Mouse (Mus musculus): ENCODE data around the gene Fam241b. TPM values are rescaled to one million over a fixed set of nuclear protein-coding genes. Genes with fewer than 3 reads are reported as not detected.

The Fam241b gene
- polyA plus RNA-seq, 1 experiment from 2014 or later, result 8.0 TPM

DNA sequence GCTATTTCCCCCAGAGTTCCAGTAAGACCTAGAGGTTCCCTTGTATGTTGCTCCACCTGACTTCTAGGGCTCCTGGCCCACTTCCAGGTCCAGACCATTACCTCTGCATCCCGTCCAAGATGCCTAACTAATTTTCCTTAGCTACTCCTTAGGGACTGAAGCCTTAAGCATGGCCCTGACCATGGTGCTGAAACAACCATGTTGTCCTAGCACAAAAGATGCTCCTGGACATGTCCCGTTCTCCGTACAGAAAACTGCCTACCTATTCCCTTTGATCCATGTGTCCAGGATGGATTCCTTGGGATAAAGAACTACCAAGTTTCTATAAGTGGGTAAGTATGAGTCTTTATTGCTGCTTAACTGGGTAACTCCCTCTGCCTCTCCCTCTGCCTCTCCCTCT lies 5.7 kb downstream of the Fam241b start:
- Histone ChIP-seq H3K4me1 (replicated peaks; ENCODE audit: control insufficient read depth, insufficient read depth, low read length) (0 out of 2 replicates have a peak, but pooled peaks cover 2% of the 10 kb centered on the region), H3K27ac (ENCODE audit: low read depth, low read length) (no peak overlapping the region), H3K9me3 (ENCODE audit: control insufficient read depth, low read length) (no peaks in the 10 kb centered on the region), H3K9ac (ENCODE audit: low read length) (no peak overlapping the region), H3K4me2 (ENCODE audit: low read depth, low read length, severe bottlenecking) (no peak overlapping the region), H3K27me3 (ENCODE audit: control insufficient read depth, insufficient read depth, low read length) (peaks cover 38% of the 10 kb centered on the region), H3K4me3 (ENCODE audit: low read depth, low read length) (no peak overlapping the region), H3K36me3 (ENCODE audit: control insufficient read depth, insufficient read depth, low read length) (no peaks in the 10 kb centered on the region)
- WGBS, result 27% methylated on average over 3 of the region's 3 CpGs
- DNase-seq (ENCODE audit: low spot score) (no peak), ATAC-seq (replicated peaks; ENCODE audit: low FRiP score) (no peak)

DNA sequence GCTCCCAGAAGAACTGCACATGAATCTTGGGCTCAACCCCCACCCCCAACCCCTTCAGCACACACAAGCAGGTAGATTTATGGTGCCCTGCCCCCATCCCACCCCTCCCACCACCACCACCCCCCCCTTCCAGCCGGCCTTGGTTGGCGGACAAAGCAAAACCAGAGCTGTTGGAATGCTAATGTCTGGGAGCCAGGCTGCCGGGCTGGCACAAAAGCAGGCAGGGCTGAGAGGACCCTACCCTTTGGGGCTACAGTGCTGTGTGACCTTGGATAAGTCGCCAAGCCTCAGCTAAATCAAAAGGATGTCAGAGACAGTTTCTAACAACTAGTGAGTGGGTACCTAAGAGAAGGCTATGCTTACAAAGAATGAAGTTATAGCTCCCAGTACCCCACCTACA lies 6.6 kb downstream of the Fam241b start:
- Histone ChIP-seq H3K9ac (ENCODE audit: low read length) (no peak overlapping the region), H3K27me3 (ENCODE audit: control insufficient read depth, insufficient read depth, low read length) (peaks cover 47% of the 10 kb centered on the region), H3K4me3 (ENCODE audit: low read depth, low read length) (no peak overlapping the region), H3K36me3 (ENCODE audit: control insufficient read depth, insufficient read depth, low read length) (no peaks in the 10 kb centered on the region), H3K4me2 (ENCODE audit: low read depth, low read length, severe bottlenecking) (no peak overlapping the region), H3K27ac (ENCODE audit: low read depth, low read length) (no peak overlapping the region), H3K4me1 (replicated peaks; ENCODE audit: control insufficient read depth, insufficient read depth, low read length) (0 out of 2 replicates have a peak, but pooled peaks cover 2% of the 10 kb centered on the region), H3K9me3 (ENCODE audit: control insufficient read depth, low read length) (no peaks in the 10 kb centered on the region)
- DNase-seq (ENCODE audit: low spot score) (no peak), ATAC-seq (replicated peaks; ENCODE audit: low FRiP score) (no peak)
- 7% methylated on average over 4 of the region's 4 CpGs for WGBS

- no peaks in the 10 kb centered on the region for H3K36me3 ChIP-seq (ENCODE audit: control insufficient read depth, insufficient read depth, low read length)
- no peak overlapping the region for H3K27ac ChIP-seq (ENCODE audit: low read depth, low read length)
- H3K4me1 ChIP-seq (replicated peaks; ENCODE audit: control insufficient read depth, insufficient read depth, low read length), result 0 out of 2 replicates have a peak, but pooled peaks cover 2% of the 10 kb centered on the region
- no peak overlapping the region for H3K4me2 ChIP-seq (ENCODE audit: low read depth, low read length, severe bottlenecking)
- H3K9ac ChIP-seq (ENCODE audit: low read length), result no peak overlapping the region
- H3K9me3 ChIP-seq (ENCODE audit: control insufficient read depth, low read length), result no peaks in the 10 kb centered on the region
- no peak overlapping the region for H3K4me3 ChIP-seq (ENCODE audit: low read depth, low read length)
- DNase-seq (ENCODE audit: low spot score) (no peak), ATAC-seq (replicated peaks; ENCODE audit: low FRiP score) (no peak)
- under 1% methylated on average over 8 of the region's 8 CpGs for WGBS
- H3K27me3 ChIP-seq (ENCODE audit: control insufficient read depth, insufficient read depth, low read length), result peaks cover 59% of the 10 kb centered on the region
Measured at GRCm38 (mm10) chr10:62135696-62136470, 7.8 kb downstream of the Fam241b start.

- Histone ChIP-seq H3K4me2 (ENCODE audit: low read depth, low read length, severe bottlenecking) (peak within 1 kb of the TSS; percentile 35), H3K4me1 (replicated peaks; ENCODE audit: control insufficient read depth, insufficient read depth, low read length) (0 out of 2 replicates have a peak, but pooled peaks cover 2% of the 10 kb centered on the region), H3K27ac (ENCODE audit: low read depth, low read length) (no peak within 1 kb of the TSS), H3K9me3 (ENCODE audit: control insufficient read depth, low read length) (no peaks in the 10 kb centered on the region), H3K9ac (ENCODE audit: low read length) (no peak within 1 kb of the TSS), H3K4me3 (ENCODE audit: low read depth, low read length) (0 out of 2 replicates have a peak within 1 kb of the TSS, but pooled peaks have one; percentile 6), H3K27me3 (ENCODE audit: control insufficient read depth, insufficient read depth, low read length) (peaks cover 88% of the 10 kb centered on the region), H3K36me3 (ENCODE audit: control insufficient read depth, insufficient read depth, low read length) (no peaks in the 10 kb centered on the region)
- WGBS, result under 1% methylated on average over 29 of the region's 29 CpGs
- no peak for DNase-seq (ENCODE audit: low spot score)
- no peak for ATAC-seq (replicated peaks; ENCODE audit: low FRiP score)
Measured at GRCm38 (mm10) chr10:62132691-62133281, 10.9 kb downstream of the Fam241b start, which contains the start of gene Neurog3. Neurog3 (plus strand) TSS chr10:62133090.

DNA sequence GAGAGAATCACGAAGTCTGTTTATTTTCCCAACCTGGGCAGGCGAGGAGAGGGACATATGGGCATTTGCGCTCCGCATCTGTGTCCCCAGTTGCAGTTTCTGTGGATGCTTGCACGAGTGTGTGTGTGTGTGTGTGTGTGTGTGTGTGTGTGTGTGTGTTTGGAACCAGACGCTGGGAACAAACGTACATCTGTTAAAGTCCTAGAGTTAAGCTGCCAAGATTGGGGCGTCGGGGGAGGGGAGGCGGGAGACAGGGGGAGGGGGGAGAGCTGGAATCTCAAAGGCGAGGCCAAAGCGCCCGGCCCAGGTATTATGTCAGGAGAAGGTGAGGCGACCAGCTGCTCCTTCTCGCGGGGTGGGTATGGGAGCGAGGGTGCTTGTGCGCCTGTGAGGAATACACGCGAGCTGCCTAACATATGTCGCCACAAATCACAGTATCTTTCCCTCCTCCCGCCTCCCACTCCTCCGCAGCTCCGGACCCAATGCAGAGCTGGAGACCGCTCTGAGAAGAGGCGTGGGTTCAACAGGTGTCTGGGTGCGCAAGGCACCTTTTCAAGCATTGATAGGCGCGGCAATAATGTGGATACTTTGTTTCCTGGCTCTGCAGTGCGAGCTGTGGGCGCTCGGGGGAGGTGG lies 15.3 kb downstream of the Fam241b start:
- Histone ChIP-seq H3K27ac (ENCODE audit: low read depth, low read length) (no peak overlapping the region), H3K9ac (ENCODE audit: low read length) (no peak overlapping the region), H3K4me1 (replicated peaks; ENCODE audit: control insufficient read depth, insufficient read depth, low read length) (0 out of 2 replicates have a peak, but pooled peaks cover under 1% of the 10 kb centered on the region), H3K4me3 (ENCODE audit: low read depth, low read length) (no peak overlapping the region), H3K36me3 (ENCODE audit: control insufficient read depth, insufficient read depth, low read length) (no peaks in the 10 kb centered on the region), H3K9me3 (ENCODE audit: control insufficient read depth, low read length) (no peaks in the 10 kb centered on the region), H3K27me3 (ENCODE audit: control insufficient read depth, insufficient read depth, low read length) (peaks cover 63% of the 10 kb centered on the region), H3K4me2 (ENCODE audit: low read depth, low read length, severe bottlenecking) (no peak overlapping the region)
- ATAC-seq (replicated peaks; ENCODE audit: low FRiP score) (no peak), DNase-seq (ENCODE audit: low spot score) (no peak)
- WGBS, result 1% methylated on average over 32 of the region's 32 CpGs

DNA sequence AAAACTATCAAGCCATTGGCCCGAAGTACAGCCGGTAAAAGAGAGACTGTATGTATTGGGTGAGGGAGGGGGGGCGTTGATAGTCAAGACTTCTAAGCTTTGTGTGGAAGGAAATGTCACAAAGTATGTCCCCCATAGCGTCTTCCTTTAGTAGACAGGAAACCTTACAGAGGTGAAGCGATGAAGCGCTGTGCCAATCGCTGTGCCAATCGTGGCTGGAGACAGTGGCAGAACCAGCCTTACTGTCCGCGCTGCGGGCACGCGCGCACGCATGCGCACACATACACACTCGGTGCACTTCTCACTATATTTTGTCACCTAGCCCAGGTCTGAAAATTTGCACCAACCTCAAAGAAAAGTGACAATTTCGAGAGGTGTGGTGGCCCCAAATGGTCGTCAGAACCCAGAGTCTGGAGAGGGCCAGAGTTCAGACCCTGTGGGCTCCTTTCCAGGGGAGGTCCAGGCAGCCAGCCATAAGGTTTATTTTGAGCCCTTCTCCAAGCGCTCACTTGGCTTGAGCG lies 15.9 kb downstream of the Fam241b start:
- ATAC-seq (replicated peaks; ENCODE audit: low FRiP score), result no peak
- 41% methylated on average over 21 of the region's 21 CpGs for WGBS
- Histone ChIP-seq H3K9ac (ENCODE audit: low read length) (no peak overlapping the region), H3K9me3 (ENCODE audit: control insufficient read depth, low read length) (no peaks in the 10 kb centered on the region), H3K27ac (ENCODE audit: low read depth, low read length) (no peak overlapping the region), H3K36me3 (ENCODE audit: control insufficient read depth, insufficient read depth, low read length) (no peaks in the 10 kb centered on the region), H3K4me2 (ENCODE audit: low read depth, low read length, severe bottlenecking) (no peak overlapping the region), H3K27me3 (ENCODE audit: control insufficient read depth, insufficient read depth, low read length) (peaks cover 57% of the 10 kb centered on the region), H3K4me1 (replicated peaks; ENCODE audit: control insufficient read depth, insufficient read depth, low read length) (no peaks in the 10 kb centered on the region), H3K4me3 (ENCODE audit: low read depth, low read length) (no peak overlapping the region)
- DNase-seq (ENCODE audit: low spot score), result no peak

DNA sequence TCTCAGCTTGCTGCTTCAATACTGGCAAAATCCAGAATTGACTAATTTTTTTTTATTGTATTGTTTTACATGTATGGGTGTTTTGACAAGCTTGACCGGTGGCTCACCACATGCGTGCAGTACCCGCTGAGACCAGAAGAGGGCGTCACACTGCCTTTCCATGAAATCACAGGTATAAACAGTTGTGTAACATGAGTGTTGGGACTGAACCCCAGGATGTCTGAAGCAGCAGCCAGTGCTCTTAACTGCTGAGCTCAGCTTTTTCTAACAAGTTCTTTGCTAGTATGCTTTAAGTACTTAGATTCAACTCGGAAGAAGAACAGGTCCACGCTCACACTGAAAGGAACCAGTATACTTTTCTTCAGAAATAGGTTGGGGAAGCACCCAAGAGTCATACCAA lies 16.6 kb downstream of the Fam241b start:
- no peak for DNase-seq (ENCODE audit: low spot score)
- no peak for ATAC-seq (replicated peaks; ENCODE audit: low FRiP score)
- Histone ChIP-seq H3K4me3 (ENCODE audit: low read depth, low read length) (no peak overlapping the region), H3K36me3 (ENCODE audit: control insufficient read depth, insufficient read depth, low read length) (no peaks in the 10 kb centered on the region), H3K4me2 (ENCODE audit: low read depth, low read length, severe bottlenecking) (no peak overlapping the region), H3K4me1 (replicated peaks; ENCODE audit: control insufficient read depth, insufficient read depth, low read length) (no peaks in the 10 kb centered on the region), H3K9me3 (ENCODE audit: control insufficient read depth, low read length) (no peaks in the 10 kb centered on the region), H3K27me3 (ENCODE audit: control insufficient read depth, insufficient read depth, low read length) (peaks cover 50% of the 10 kb centered on the region), H3K27ac (ENCODE audit: low read depth, low read length) (no peak overlapping the region), H3K9ac (ENCODE audit: low read length) (no peak overlapping the region)
- 43% methylated on average over 6 of the region's 6 CpGs for WGBS

DNA sequence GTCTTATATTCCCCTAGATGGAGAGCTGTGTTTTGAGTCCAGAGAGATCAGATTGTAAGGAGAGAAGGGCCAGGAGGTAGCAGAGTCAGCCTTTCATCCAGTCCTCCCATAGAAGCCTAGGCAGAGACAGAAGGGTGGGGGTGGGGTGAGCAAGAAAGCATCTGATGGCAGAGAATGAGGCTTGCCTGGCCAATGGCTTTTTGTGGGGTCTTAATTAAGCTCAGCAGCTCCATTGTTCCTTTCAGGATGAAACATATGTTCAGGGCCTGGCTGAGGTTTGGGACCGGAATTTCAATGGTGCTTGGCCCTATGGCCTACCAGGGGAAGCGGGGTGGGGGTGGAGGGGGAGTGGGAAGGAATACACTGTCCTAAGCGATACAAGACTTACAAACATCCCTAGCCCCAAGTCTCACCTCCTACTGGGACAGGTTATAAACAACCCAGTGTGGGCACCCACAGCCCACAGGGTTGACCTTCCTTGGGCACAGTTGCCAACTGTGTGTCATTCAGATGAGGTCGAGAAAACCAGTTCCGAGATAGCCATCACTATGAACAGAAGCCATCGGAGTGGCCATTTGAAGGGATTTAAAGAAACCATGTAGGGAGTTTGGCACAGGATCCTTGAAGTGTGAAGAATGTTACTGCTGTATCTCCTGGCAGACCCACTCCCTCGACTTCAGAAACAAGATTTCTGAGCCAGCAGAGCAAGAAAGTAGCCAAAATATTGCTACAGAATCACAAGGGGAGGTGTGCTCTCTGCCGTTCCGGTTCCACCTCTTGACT lies 29.7 kb downstream of the Fam241b start:
- H3K4me3 ChIP-seq (ENCODE audit: low read depth, low read length), result no peak overlapping the region
- no peak overlapping the region for H3K4me2 ChIP-seq (ENCODE audit: low read depth, low read length, severe bottlenecking)
- peaks cover 8% of the 10 kb centered on the region; the same call in 1 of the 2 replicates for H3K27me3 ChIP-seq (ENCODE audit: control insufficient read depth, insufficient read depth, low read length)
- H3K9ac ChIP-seq (ENCODE audit: low read length), result no peak overlapping the region
- no peaks in the 10 kb centered on the region for H3K9me3 ChIP-seq (ENCODE audit: control insufficient read depth, low read length)
- peak; percentile 60 for ATAC-seq (replicated peaks; ENCODE audit: low FRiP score)
- no peaks in the 10 kb centered on the region for H3K36me3 ChIP-seq (ENCODE audit: control insufficient read depth, insufficient read depth, low read length)
- WGBS, result 50% methylated on average over 9 of the region's 9 CpGs
- H3K27ac ChIP-seq (ENCODE audit: low read depth, low read length), result peak overlapping the region; percentile 6; the same call in 1 of the 2 replicates
- DNase-seq (ENCODE audit: low spot score), result no peak
- 0 out of 2 replicates have a peak, but pooled peaks cover 5% of the 10 kb centered on the region for H3K4me1 ChIP-seq (replicated peaks; ENCODE audit: control insufficient read depth, insufficient read depth, low read length)
